Mouse (Mus musculus) MEL (cell line): ENCODE data around the gene Bpi. TPM values are rescaled to one million over a fixed set of nuclear protein-coding genes. Genes with fewer than 3 reads are reported as not detected.
A peak's percentile ranks its signal among the peaks of the same experiment; 100 is the strongest.

Experiments used
- DNase-seq: peaks from one replicate; pipeline ENCODE4 v3.0.0; 2011; ENCODE audit warnings: low read depth, low spot score
- H3K27ac ChIP-seq: 2 replicates; pipeline ENCODE4 v1.5.1; 2012; ENCODE audit warnings: low read depth, mild to moderate bottlenecking, control low read depth, low read length, moderate library complexity; ENCODE audit not compliant: control insufficient read depth
- H3K27me3 ChIP-seq, 2 experiments: fragments of 150-350 bp in 1 of 2; sonication (generic) in 1 of 2; 2 replicates each; pipeline ENCODE4 v1.6.1; 2012; ENCODE audit warnings: low read length in 2 of 2, mild to moderate bottlenecking in 2 of 2, improper control_type of control experiment in 1 of 2, moderate library complexity in 1 of 2; ENCODE audit not compliant: insufficient read depth in 2 of 2, control insufficient read depth in 1 of 2
- H3K36me3 ChIP-seq, 2 experiments: 2 replicates each; pipeline ENCODE4 v1.6.1; 2012 to 2014; ENCODE audit warnings: low read length in 2 of 2, improper control_type of control experiment in 1 of 2, inconsistent platforms in 1 of 2, mild to moderate bottlenecking in 1 of 2; ENCODE audit not compliant: insufficient read depth in 2 of 2, control insufficient read depth in 1 of 2
- H3K4me1 ChIP-seq, 2 experiments: fragments of 150-350 bp in 1 of 2; sonication (generic) in 1 of 2; 2 replicates each; pipeline ENCODE4 v1.6.1; 2012; ENCODE audit warnings: low read length in 2 of 2, improper control_type of control experiment in 1 of 2, mild to moderate bottlenecking in 1 of 2; ENCODE audit not compliant: insufficient read depth in 2 of 2, control insufficient read depth in 1 of 2
- H3K4me3 ChIP-seq, 2 experiments: fragments of 150-350 bp in 1 of 2; sonication (generic) in 1 of 2; 2 replicates each; pipeline ENCODE4 v1.5.1; 2012; ENCODE audit warnings: low read depth in 2 of 2, low read length in 2 of 2, mild to moderate bottlenecking in 2 of 2, moderate library complexity in 2 of 2, control low read depth in 1 of 2, improper control_type of control experiment in 1 of 2; ENCODE audit not compliant: control insufficient read depth in 1 of 2, insufficient read depth in 1 of 2
- H3K79me2 ChIP-seq: 2 replicates; pipeline ENCODE4 v1.6.1; 2012; ENCODE audit warnings: mild to moderate bottlenecking, low read length, moderate library complexity; ENCODE audit not compliant: control insufficient read depth, poor library complexity, insufficient read depth
- H3K9ac ChIP-seq: 2 replicates; pipeline ENCODE4 v1.6.1; 2012; ENCODE audit warnings: low read depth, mild to moderate bottlenecking, control low read depth, low read length, moderate library complexity; ENCODE audit not compliant: control insufficient read depth, poor library complexity, severe bottlenecking
- H3K9me3 ChIP-seq: fragments of 150-350 bp; sonication (generic); replicated peaks from 2 replicates; pipeline ENCODE4 v1.6.1; 2012; ENCODE audit warnings: mild to moderate bottlenecking, low read length, improper control_type of control experiment, moderate library complexity; ENCODE audit not compliant: insufficient read depth
- CHD1 ChIP-seq: IDR thresholded peaks from 2 replicates; pipeline ENCODE4 v1.6.1; 2012; ENCODE audit warnings: low read depth, mild to moderate bottlenecking, inconsistent platforms, low read length, improper control_type of control experiment
- CTCF ChIP-seq, 3 experiments: IDR thresholded peaks in 2 of 3; conservative IDR thresholded peaks in 1 of 3; 2 replicates each; pipeline ENCODE4 v1.5.1; 2011 to 2012; ENCODE audit warnings: low read length in 3 of 3, low read depth in 2 of 3, mild to moderate bottlenecking in 2 of 3, improper control_type of control experiment in 1 of 3, inconsistent platforms in 1 of 3, mixed read lengths in 1 of 3, moderate library complexity in 1 of 3; ENCODE audit not compliant: control insufficient read depth in 1 of 3, insufficient read depth in 1 of 3, poor library complexity in 1 of 3, severe bottlenecking in 1 of 3
- EP300 ChIP-seq, 2 experiments: IDR thresholded peaks; 2 replicates each; pipeline ENCODE4 v1.6.1; 2011; ENCODE audit warnings: improper control_type of control experiment in 2 of 2, low read length in 2 of 2, low read depth in 1 of 2, mild to moderate bottlenecking in 1 of 2
- ETS1 ChIP-seq: IDR thresholded peaks from 2 replicates; pipeline ENCODE4 v1.6.1; 2012; ENCODE audit warnings: low read depth, mild to moderate bottlenecking, inconsistent platforms, low read length, improper control_type of control experiment, moderate library complexity
- KAT2A ChIP-seq: conservative IDR thresholded peaks from 2 replicates; pipeline ENCODE4 v1.6.1; 2012; ENCODE audit warnings: low read depth, low read length, improper control_type of control experiment, inconsistent platforms
- MAFK ChIP-seq: IDR thresholded peaks from 2 replicates; pipeline ENCODE4 v1.6.1; 2011; ENCODE audit warnings: low read depth, mild to moderate bottlenecking, low read length, improper control_type of control experiment, borderline replicate concordance
- MAZ ChIP-seq: IDR thresholded peaks from 2 replicates; pipeline ENCODE4 v1.6.1; 2012; ENCODE audit warnings: low read depth, mild to moderate bottlenecking, inconsistent platforms, low read length, improper control_type of control experiment
- MEF2A ChIP-seq: IDR thresholded peaks from 2 replicates; pipeline ENCODE4 v1.6.1; 2014; ENCODE audit warnings: low read depth, mild to moderate bottlenecking, inconsistent platforms, low read length, improper control_type of control experiment; ENCODE audit not compliant: poor library complexity, insufficient replicate concordance, severe bottlenecking; ENCODE audit errors: extremely low read depth
- MYB ChIP-seq: IDR thresholded peaks from 2 replicates; pipeline ENCODE4 v1.6.1; 2011; ENCODE audit warnings: mild to moderate bottlenecking, low read depth, low read length, improper control_type of control experiment
- POLR2AphosphoS2 ChIP-seq: IDR thresholded peaks from 2 replicates; pipeline ENCODE4 v1.6.1; 2011; ENCODE audit warnings: low read length, improper control_type of control experiment
- RAD21 ChIP-seq: IDR thresholded peaks from 2 replicates; pipeline ENCODE4 v1.6.1; 2011; ENCODE audit warnings: mild to moderate bottlenecking, low read depth, low read length, improper control_type of control experiment
- SIN3A ChIP-seq: IDR thresholded peaks from 2 replicates; pipeline ENCODE4 v1.6.1; 2012; ENCODE audit warnings: low read length, improper control_type of control experiment, inconsistent platforms
- TCF12 ChIP-seq: IDR thresholded peaks from 2 replicates; pipeline ENCODE4 v1.6.1; 2014; ENCODE audit warnings: low read depth, mild to moderate bottlenecking, inconsistent platforms, low read length, improper control_type of control experiment, moderate library complexity
- ZC3H11A ChIP-seq: IDR thresholded peaks from 2 replicates; pipeline ENCODE4 v1.6.1; 2012; ENCODE audit warnings: low read depth, mild to moderate bottlenecking, inconsistent platforms, low read length, improper control_type of control experiment
- ZMIZ1 ChIP-seq: IDR thresholded peaks from 2 replicates; pipeline ENCODE4 v1.6.1; 2012; ENCODE audit warnings: low read depth, mild to moderate bottlenecking, inconsistent platforms, low read length, improper control_type of control experiment, moderate library complexity
- ZNF384 ChIP-seq: IDR thresholded peaks from 2 replicates; pipeline ENCODE4 v1.6.1; 2012; ENCODE audit warnings: low read depth, mild to moderate bottlenecking, inconsistent platforms, low read length, improper control_type of control experiment
- polyA plus RNA-seq, 2 experiments: library from polyadenylated mRNA; stranded (reverse) in 1 of 2; unstranded in 1 of 2; fragments of >175 nt in 1 of 2; fragments of >200 nt in 1 of 2; gene quantifications; 2 replicates each; pipeline versions ENCODE4 v1.2.1 to v1.2.4; 2012; ENCODE audit warnings: low replicate concordance in 2 of 2, low read depth in 1 of 2; ENCODE audit not compliant: insufficient read length in 2 of 2, insufficient read depth in 1 of 2, missing spikeins in 1 of 2
- total RNA-seq: library from RNA; depleted of rRNA; stranded (reverse); fragments of 300-350 nt; gene quantifications from 2 replicates; pipeline ENCODE4 v1.2.3, GENCODE M21; 2012

Bpi gene
- total and polyA plus RNA-seq, 3 experiments, result 0.10 TPM; not detected in 2

DNA sequence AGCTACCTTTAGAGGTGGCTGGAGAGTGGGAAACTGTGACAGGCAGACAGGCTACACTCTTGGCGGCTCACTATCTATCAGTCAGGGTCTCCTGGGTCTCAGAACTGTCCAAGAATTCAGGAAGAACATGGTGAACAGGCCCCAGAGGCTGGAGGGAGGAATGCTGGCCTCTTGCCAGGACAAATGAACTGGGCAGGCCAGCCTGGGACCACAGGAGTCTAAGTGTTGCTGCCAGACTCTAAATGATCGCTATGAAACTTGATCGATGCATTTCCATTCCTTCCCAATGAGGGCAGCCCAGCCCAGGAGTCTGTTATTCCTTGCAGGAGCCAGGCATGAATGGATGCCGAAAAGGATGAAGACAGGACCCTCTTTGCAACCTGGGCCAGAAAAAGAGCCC is 35.2 kb upstream of the Bpi start:
- no peak for DNase-seq
- Histone ChIP-seq H3K27ac (no peak overlapping the region), H3K4me3 (no peak overlapping the region), H3K36me3 (no peaks in the 10 kb centered on the region), H3K4me1 (no peaks in the 10 kb centered on the region), H3K79me2 (no peaks in the 10 kb centered on the region), H3K9ac (no peak overlapping the region), H3K27me3 (peaks cover 0 to 7% of the 10 kb centered on the region in 2 experiments; a peak in 3 of 4 replicates), H3K9me3 (no peaks in the 10 kb centered on the region)
- TF ChIP-seq ZC3H11A, result no peak
- no peak for TF ChIP-seq POLR2AphosphoS2

DNA sequence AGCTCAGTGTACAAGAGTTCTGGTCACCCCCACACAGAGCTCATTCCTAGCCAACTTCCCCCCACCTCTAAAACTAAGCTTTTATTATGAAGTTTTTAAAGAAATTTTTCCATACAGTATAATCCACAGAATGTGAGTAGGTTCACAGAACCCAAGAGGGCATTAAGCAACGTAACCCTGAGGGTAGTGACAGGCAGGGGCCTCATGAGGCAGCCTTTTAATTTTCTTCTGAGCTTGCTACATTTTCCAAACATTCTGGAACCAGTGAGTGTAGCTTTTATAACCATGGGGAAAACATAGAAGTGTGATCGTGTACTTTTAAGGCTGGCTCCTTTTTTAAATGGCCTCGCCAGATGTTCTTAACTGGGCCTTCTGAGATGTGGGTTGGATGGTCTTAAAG is 34.4 kb upstream of the Bpi start:
- no peaks in the 10 kb centered on the region for H3K9me3 ChIP-seq
- H3K79me2 ChIP-seq, result no peaks in the 10 kb centered on the region
- H3K27me3 ChIP-seq, result peaks cover 0 to 6% of the 10 kb centered on the region in 2 experiments; a peak in 3 of 4 replicates
- no peaks in the 10 kb centered on the region for H3K36me3 ChIP-seq
- H3K4me1 ChIP-seq, result no peaks in the 10 kb centered on the region
- DNase-seq, result no peak
- H3K27ac ChIP-seq, result no peak overlapping the region
- no peak for TF ChIP-seq TCF12
- no peak for TF ChIP-seq ZMIZ1
- no peak for TF ChIP-seq MAZ
- TF ChIP-seq CHD1, result no peak
- TF ChIP-seq MYB, result no peak
- TF ChIP-seq ZNF384, result no peak
- TF ChIP-seq SIN3A, result no peak
- no peak for TF ChIP-seq ETS1
- TF ChIP-seq EP300 (IDR thresholded peaks at IDR 0.05; ENCODE audit: low read depth in 1 of 2, low read length in 2 of 2), result no peak
- TF ChIP-seq KAT2A, result no peak
- no peak for TF ChIP-seq RAD21
- TF ChIP-seq MAFK, result no peak
- TF ChIP-seq CTCF (IDR thresholded peaks at IDR 0.05 in 2 of 3, conservative IDR thresholded peaks at IDR 0.05 in 1 of 3; ENCODE audit: control insufficient read depth in 1 of 3, insufficient read depth in 1 of 3, low read depth in 2 of 3, low read length in 3 of 3, poor library complexity in 1 of 3, severe bottlenecking in 1 of 3), result no peak
- TF ChIP-seq MEF2A, result no peak
- no peak overlapping the region for H3K9ac ChIP-seq
- no peak overlapping the region for H3K4me3 ChIP-seq

DNA sequence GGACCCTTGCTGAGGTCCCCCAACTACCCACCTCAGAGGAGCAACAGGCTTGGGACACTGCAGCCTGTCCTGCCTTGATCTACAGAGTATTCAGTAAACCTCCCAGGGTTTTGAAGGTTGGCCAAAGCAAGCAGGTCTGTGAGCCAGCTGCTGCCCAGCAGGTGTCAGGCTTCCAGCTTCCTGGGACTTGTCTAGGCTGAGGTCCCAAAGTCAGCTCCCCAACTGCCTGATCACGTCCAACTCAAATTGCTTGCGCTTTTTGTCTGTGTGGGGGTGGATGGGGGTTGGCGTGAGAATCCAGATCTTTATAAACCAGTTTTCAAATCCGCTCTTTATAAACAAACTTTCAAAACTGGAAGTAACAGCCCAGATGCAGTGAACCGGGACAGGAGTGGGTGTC is 32.6 kb upstream of the Bpi start:
- Histone ChIP-seq H3K9me3 (no peaks in the 10 kb centered on the region), H3K27me3 (peaks cover 0 to 6% of the 10 kb centered on the region in 2 experiments; a peak in 3 of 4 replicates), H3K27ac (no peak overlapping the region), H3K79me2 (no peaks in the 10 kb centered on the region), H3K4me1 (no peaks in the 10 kb centered on the region), H3K9ac (no peak overlapping the region), H3K4me3 (no peak overlapping the region)
- no peak for DNase-seq
- TF ChIP-seq CTCF (IDR thresholded peaks at IDR 0.05 in 2 of 3, conservative IDR thresholded peaks at IDR 0.05 in 1 of 3; ENCODE audit: control insufficient read depth in 1 of 3, insufficient read depth in 1 of 3, low read depth in 2 of 3, low read length in 3 of 3, poor library complexity in 1 of 3, severe bottlenecking in 1 of 3) (peak in 1 of 3 experiments; percentile 13; a peak in 1 of 6 replicates), MEF2A (no peak)
- TF ChIP-seq, all 39 proteins: peak for 1
- no peaks in the 10 kb centered on the region for H3K36me3 ChIP-seq
